Comparison of ENCODE assay signal across 14 mouse cellular contexts in genomic region chr1:56850446-56850845, GRCm38 (mm10).
DNase-seq lines count a peak whose midpoint lies in the region; ATAC-seq lines count a peak whose summit lies in the region.
"Had no signal": no experiment of that assay in that cellular context is flagged by ENCODE, and none has a peak within 500 bp of the region (broad histone marks: within the 10 kb centered on the region; RNA-seq: fewer than 3 reads in every experiment).

No protein-coding gene starts in this region.

- no peak for DNase-seq in frontal cortex, postnatal 14 days (ENCODE audit: low spot score in 2 of 2)
- DNase-seq in left cerebral cortex, postnatal 25 days (ENCODE audit: low spot score in 2 of 2) = peak; percentile 32 to 73
- no peak for DNase-seq in left cerebral cortex, postnatal 4 days
- peak; percentile 74 for DNase-seq in brain, adult 2 months (ENCODE audit: low read depth, low spot score)
- peak; percentile 9 to 28 for DNase-seq in right cerebral cortex, postnatal 36 days (ENCODE audit: low spot score in 2 of 2)
- DNase-seq: adrenal gland, postnatal 14 days; cerebellum, adult 18-20 months; gastrocnemius, adult 2 months; gastrocnemius, postnatal 25 days had no signal

- intact Hi-C loops in left cerebral cortex, postnatal 25 days (cut with DNase I) = loop anchor here (5.0 kb wide), 1 partner anchor 112 kb away; no protein-coding TSS in a partner anchor
- intact Hi-C loops in left cerebral cortex, postnatal 4 days (cut with DNase I) = no loop called here

- ATAC-seq in frontal cortex, adult (ENCODE audit: low TSS enrichment) = peak; percentile 62
- ATAC-seq in megakaryocyte progenitor cell, adult 5-6 weeks (replicated peaks; ENCODE audit: poor library complexity) = no peak
- ATAC-seq: activated CD4-positive, CD25-positive, alpha-beta regulatory T cell, adult 4 months; forebrain, embryonic 16.5 days; Patski had no signal

Comparison
In these comparisons a context has a peak if more than half of its experiments do, and no peak if none do; other contexts are left out.
1. DNase-seq: peak in left cerebral cortex, postnatal 25 days (2 of 2), brain, adult 2 months (single experiment) and right cerebral cortex, postnatal 36 days (2 of 2); none in frontal cortex, postnatal 14 days (0 of 2) and left cerebral cortex, postnatal 4 days (single experiment).